Mouse (Mus musculus) mouse trophoblast stem cell (cell line): ENCODE measurements around the gene Prl2a1.
"Not testable (repeated sequence)": the region's sequence is repeated elsewhere in the genome, so short reads cannot be mapped to it uniquely, and the experiment has no call there.

Source experiments
- in situ Hi-C, 2 experiments: fragments of 300-500 bp; cut with MseI, MboI; formaldehyde crosslinking; loops; 2 replicates in 1 of 2; 3 replicates in 1 of 2; pipeline ENCODE4 v1.15.1; 2025

Prl2a1 gene

GRCm38 (mm10) chr13:27801354-27801753 lies at the start of gene Prl2a1:
Gene Prl2a1 (plus strand): TSS chr13:27801654.
- in situ Hi-C loops: no loop called here

DNA sequence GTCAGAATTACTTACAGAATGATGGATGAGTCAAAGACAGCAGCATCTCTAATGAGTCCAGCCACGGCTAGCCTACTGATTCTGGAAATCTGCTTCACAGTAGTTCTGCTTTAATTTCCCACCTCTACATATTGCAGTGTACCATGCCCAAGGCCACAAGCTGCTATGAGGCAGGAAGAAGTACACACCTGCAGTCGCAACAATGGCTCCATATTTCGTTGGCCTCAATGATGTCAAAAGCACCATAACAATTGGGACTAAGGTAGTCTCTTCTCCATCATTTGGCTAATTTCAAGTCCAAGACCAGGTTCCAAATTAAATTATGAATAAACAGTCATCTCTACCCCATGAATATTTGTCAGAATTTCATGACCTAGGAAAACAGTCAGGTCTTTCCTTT lies 20.8 kb upstream of the Prl2a1 start, which contains the start of gene Prl7c1:
Gene Prl7c1, minus strand, starts transcription at position 101 of the 400 bp plus-strand sequence.
- in situ Hi-C loops: not testable (repeated sequence)

DNA sequence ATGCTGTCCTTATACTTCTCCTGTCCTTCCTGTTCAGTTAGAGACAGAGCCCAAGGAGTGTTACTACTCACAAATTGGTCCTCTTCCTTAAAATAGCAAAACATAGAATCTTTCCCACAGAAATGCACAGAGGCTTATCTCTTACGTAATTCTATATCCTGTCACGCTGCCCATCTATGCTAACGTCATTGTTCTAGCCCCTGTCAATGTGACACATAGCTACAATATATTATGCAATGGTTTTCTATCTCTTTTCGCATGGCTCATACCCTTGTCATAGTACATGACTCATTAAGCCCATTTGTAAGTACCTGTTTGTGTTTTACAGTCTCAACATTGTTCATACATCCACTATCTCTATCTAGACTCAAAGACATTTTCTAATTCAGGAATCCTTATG lies 2.2 kb upstream of the Prl2a1 start:
- in situ Hi-C loops: no loop called here

DNA sequence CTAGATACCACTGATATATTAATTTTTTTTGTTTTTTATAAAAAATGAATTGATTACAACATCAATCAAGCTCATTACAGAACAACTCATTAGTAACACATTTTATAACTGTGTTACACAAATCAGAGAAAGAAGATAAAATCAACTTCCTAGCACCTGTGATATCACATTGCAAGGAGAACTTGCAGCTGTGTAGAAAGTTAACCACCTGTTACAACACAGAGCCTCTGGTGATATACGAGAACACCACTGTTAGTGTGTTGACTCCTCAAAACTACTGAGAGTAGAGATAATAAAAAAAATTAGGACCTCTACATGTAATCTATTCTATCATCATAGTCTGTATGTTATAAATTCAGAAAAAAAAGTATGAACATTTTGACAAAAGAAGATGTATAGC lies 1.3 kb downstream of the Prl2a1 start:
- in situ Hi-C loops: no loop called here

DNA sequence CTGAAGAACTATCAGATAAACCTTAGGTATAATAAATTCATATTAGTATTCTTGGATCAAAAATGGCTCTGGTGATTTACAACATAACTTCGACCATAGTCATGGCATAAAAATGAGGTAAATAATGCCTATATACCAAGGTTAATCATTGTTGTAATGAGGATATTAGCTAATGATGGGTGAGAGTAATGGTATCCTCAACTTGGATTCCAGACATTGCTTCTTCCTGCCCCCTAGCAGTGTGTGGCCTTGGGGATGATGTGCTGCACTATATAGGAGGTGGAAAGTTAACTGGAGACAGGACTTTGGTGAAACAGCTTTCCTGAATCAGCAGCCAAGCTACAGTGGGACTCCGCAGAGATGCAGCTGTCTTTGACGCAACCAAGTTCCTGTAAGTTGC lies 47.6 kb downstream of the Prl2a1 start, which contains the start of gene Prl2c1:
Gene Prl2c1, plus strand, starts transcription at position 301 of the 400 bp plus-strand sequence.
- in situ Hi-C loops: no loop called here
